Mouse (Mus musculus) heart, postnatal 25 days (tissue): ENCODE measurements around the gene Vmn1r27. TPM values are rescaled to one million over a fixed set of nuclear protein-coding genes. Genes with fewer than 3 reads are reported as not detected.

Experiments used
- DNase-seq: peaks from one replicate; pipeline ENCODE4 v3.0.0; 2022; ENCODE audit warnings: low spot score
- intact Hi-C: fragments of 180-260 bp; cut with DNase I; formaldehyde crosslinking; loops from one replicate; pipeline ENCODE4 v1.15.1; 2025
- total RNA-seq, 2 experiments: library from RNA; stranded (reverse); gene quantifications; 2 replicates each; pipeline ENCODE4 v1.2.3; 2021

Vmn1r27 gene
- not detected for total RNA-seq

DNA sequence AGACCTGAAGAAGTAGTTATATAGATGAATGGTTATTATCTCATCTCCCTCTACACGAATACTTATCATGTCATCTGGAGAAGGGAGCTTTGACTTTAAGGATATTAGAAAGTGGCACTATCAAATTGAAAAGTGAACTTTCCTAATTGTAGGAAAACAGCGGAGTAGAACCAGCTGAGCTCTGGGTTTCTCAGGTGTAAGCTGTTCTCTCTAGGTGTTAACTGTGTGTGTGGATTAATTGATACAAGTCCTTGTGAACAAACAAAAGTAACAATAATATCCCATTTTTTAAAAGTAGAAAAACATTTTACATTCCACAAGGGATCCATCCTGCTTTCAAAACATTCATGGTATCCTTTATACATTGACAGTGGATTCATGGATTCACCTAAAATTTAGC, at the start of gene Vmn1r27:
Gene Vmn1r27, minus strand, starts transcription at position 101 of the 400 bp plus-strand sequence.
- intact Hi-C loops, result no loop called here
- DNase-seq, result no peak

DNA sequence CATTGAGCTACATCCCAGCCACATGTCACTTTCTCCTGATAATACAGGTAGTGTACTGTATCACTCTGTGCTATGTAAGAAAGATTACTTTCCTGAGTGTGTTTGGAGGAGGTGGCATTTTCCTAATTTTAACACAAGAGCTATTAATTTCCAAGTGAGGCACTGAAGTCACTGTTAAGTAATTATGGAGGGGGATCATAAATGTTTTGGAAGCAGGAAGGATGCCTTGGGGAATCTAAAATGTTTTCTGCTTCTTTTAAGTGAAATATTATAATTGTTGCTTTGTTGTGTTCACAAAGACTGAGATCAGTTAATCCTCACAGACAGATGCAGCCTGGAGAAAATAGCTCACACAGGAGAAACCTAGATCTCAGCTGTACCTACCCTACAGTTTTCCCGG, 43.1 kb upstream of the Vmn1r27 start, which contains the start of gene Vmn1r28:
Gene Vmn1r28, plus strand, starts transcription at position 301 of the 400 bp plus-strand sequence.
- intact Hi-C loops, result no loop called here
- no peak for DNase-seq

DNA sequence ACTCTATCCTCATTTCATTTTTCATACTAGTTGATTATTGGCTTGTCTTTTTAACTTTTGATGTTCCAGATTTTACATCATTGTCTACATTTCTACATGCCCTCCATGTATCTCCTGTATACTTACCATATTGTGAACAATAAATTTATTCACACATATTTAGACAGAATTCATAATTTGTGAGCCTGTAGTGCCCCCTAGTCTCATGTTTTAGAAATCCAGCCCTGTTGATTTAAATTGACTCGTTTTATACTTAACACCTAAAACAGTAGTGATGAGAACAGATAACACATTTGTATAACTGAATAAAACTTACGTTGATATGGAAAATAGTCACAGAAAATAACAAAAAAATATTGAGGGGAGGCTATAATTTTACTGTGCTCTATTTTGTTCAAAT, 2.5 kb downstream of the Vmn1r27 start:
- DNase-seq, result no peak
- intact Hi-C loops, result no loop called here

Other genes starting within 250 kb of the Vmn1r27 start
- not detected for gene Vmn1r25, start 238.0 kb downstream of the Vmn1r27 start, total RNA-seq
- gene Vmn1r26, start 203.7 kb downstream of the Vmn1r27 start, total RNA-seq, result not detected
- gene Vmn1r28, start 43.2 kb upstream of the Vmn1r27 start, total RNA-seq, result not detected
- not detected for gene Vmn1r29, start 82.7 kb upstream of the Vmn1r27 start, total RNA-seq
- not detected for gene Vmn1r30, start 224.6 kb upstream of the Vmn1r27 start, total RNA-seq